Mouse (Mus musculus) liver (tissue): ENCODE data around the gene Cacng3.

Experiments used
- DNase-seq: peaks from one replicate; pipeline ENCODE4 v3.0.0-alpha.2; 2020; ENCODE audit warnings: mixed read lengths

The Cacng3 gene

GRCm38 (mm10) chr7:122670442-122670872 is at the start of gene Cacng3:
Gene Cacng3, plus strand, starts transcription at chr7:122670492.
- DNase-seq, result no peak

GRCm38 (mm10) chr7:122622125-122622774 is 48.0 kb upstream of the Cacng3 start:
- no peak for DNase-seq

GRCm38 (mm10) chr7:122623753-122624152 is 46.5 kb upstream of the Cacng3 start:
- no peak for DNase-seq

- DNase-seq, result no peak
Measured at GRCm38 (mm10) chr7:122628050-122628449, 42.2 kb upstream of the Cacng3 start.

GRCm38 (mm10) chr7:122630386-122630785 is 39.9 kb upstream of the Cacng3 start:
- no peak for DNase-seq

- DNase-seq, result no peak
Measured at GRCm38 (mm10) chr7:122631151-122631550, 39.1 kb upstream of the Cacng3 start.

- no peak for DNase-seq
Measured at GRCm38 (mm10) chr7:122632946-122633345, 37.3 kb upstream of the Cacng3 start.

- no peak for DNase-seq
Measured at GRCm38 (mm10) chr7:122633463-122633862, 36.8 kb upstream of the Cacng3 start.

GRCm38 (mm10) chr7:122643676-122644075 is 26.6 kb upstream of the Cacng3 start:
- DNase-seq, result no peak

- DNase-seq, result no peak
Measured at GRCm38 (mm10) chr7:122649306-122649705, 21.0 kb upstream of the Cacng3 start.

GRCm38 (mm10) chr7:122652523-122652922 is 17.8 kb upstream of the Cacng3 start:
- no peak for DNase-seq

- no peak for DNase-seq
Measured at GRCm38 (mm10) chr7:122656671-122657070, 13.6 kb upstream of the Cacng3 start.

GRCm38 (mm10) chr7:122657423-122658126 is 12.7 kb upstream of the Cacng3 start:
- DNase-seq, result no peak

GRCm38 (mm10) chr7:122665311-122666049 is 4.8 kb upstream of the Cacng3 start:
- DNase-seq, result no peak

- DNase-seq, result no peak
Measured at GRCm38 (mm10) chr7:122667903-122668302, 2.4 kb upstream of the Cacng3 start.

GRCm38 (mm10) chr7:122670873-122671641 is 765 bp downstream of the Cacng3 start:
- DNase-seq, result peak; percentile 84

GRCm38 (mm10) chr7:122672981-122673380 is 2.7 kb downstream of the Cacng3 start:
- DNase-seq, result no peak

GRCm38 (mm10) chr7:122675207-122675606 is 4.9 kb downstream of the Cacng3 start:
- DNase-seq, result no peak

- DNase-seq, result no peak
Measured at GRCm38 (mm10) chr7:122701751-122702150, 31.5 kb downstream of the Cacng3 start.

- no peak for DNase-seq
Measured at GRCm38 (mm10) chr7:122702443-122702842, 32.2 kb downstream of the Cacng3 start.

GRCm38 (mm10) chr7:122706736-122707135 is 36.4 kb downstream of the Cacng3 start:
- no peak for DNase-seq

- no peak for DNase-seq
Measured at GRCm38 (mm10) chr7:122716299-122716698, 46.0 kb downstream of the Cacng3 start.

- DNase-seq, result no peak
Measured at GRCm38 (mm10) chr7:122718540-122718939, 48.2 kb downstream of the Cacng3 start.
